22 mouse cellular contexts compared by ENCODE assay signal in genomic region chr14:45614406-45614805, GRCm38 (mm10).
"Had no signal": no experiment of that assay in that cellular context is flagged by ENCODE, and none has a peak within 500 bp of the region (broad histone marks: within the 10 kb centered on the region; RNA-seq: fewer than 3 reads in every experiment).

No protein-coding gene starts in this region.

- ATAC-seq: liver, embryonic 12.5 days; midbrain, embryonic 13.5 days had no signal

- H3K4me3 ChIP-seq: kidney, embryonic 15.5 days; left cerebral cortex, adult 2 months; liver, embryonic 12.5 days; liver, embryonic 15.5 days; lung, embryonic 15.5 days; megakaryocyte, embryonic 14.5 days; midbrain, embryonic 10.5 days; midbrain, embryonic 13.5 days; neural tube, embryonic 12.5 days; neural tube, embryonic 15.5 days had no signal

- H3K9me3 ChIP-seq: kidney, embryonic 15.5 days; liver, embryonic 12.5 days; liver, embryonic 15.5 days; lung, embryonic 15.5 days; megakaryocyte, embryonic 14.5 days; midbrain, embryonic 10.5 days; midbrain, embryonic 13.5 days; neural tube, embryonic 12.5 days; neural tube, embryonic 15.5 days had no signal

- H3K27me3 ChIP-seq: kidney, embryonic 15.5 days; liver, embryonic 12.5 days; liver, embryonic 15.5 days; lung, embryonic 15.5 days; megakaryocyte, embryonic 14.5 days; midbrain, embryonic 13.5 days; neural tube, embryonic 12.5 days; neural tube, embryonic 15.5 days had no signal

- H3K4me1 ChIP-seq: liver, embryonic 15.5 days; lung, embryonic 15.5 days; midbrain, embryonic 10.5 days; neural tube, embryonic 12.5 days; neural tube, embryonic 15.5 days had no signal

- H3K9ac ChIP-seq: kidney, embryonic 15.5 days; liver, embryonic 12.5 days; liver, embryonic 15.5 days; lung, embryonic 15.5 days; midbrain, embryonic 13.5 days; neural tube, embryonic 12.5 days; neural tube, embryonic 15.5 days had no signal

- DNase-seq: kidney, postnatal 10 days; kidney, postnatal 36 days; layer of hippocampus, postnatal 36 days; lung, adult 18-20 months; lung, postnatal 10 days; lung, postnatal 36 days; right cerebral cortex, adult 18-20 months; right cerebral cortex, postnatal 14 days; right cerebral cortex, postnatal 4 days; thymus, adult 18-20 months; thymus, postnatal 36 days had no signal

- H3K4me2 ChIP-seq: kidney, embryonic 15.5 days; liver, embryonic 12.5 days; liver, embryonic 15.5 days; lung, embryonic 15.5 days; midbrain, embryonic 13.5 days; neural tube, embryonic 12.5 days; neural tube, embryonic 15.5 days had no signal

- H3K27ac ChIP-seq: kidney, embryonic 15.5 days; left cerebral cortex, adult 2 months; liver, embryonic 12.5 days; liver, embryonic 15.5 days; lung, embryonic 15.5 days; midbrain, embryonic 10.5 days; midbrain, embryonic 13.5 days; neural tube, embryonic 12.5 days; neural tube, embryonic 15.5 days; stomach, postnatal 0 days had no signal
